Mouse (Mus musculus) mesoderm, embryonic 11.5 days (tissue): Measurements from ENCODE around the gene Gm38100.

Experiments
- DNase-seq: peaks from one replicate; pipeline ENCODE4 v3.0.0-alpha.2; 2012; ENCODE audit warnings: low read depth, low spot score

Gm38100 gene

DNA sequence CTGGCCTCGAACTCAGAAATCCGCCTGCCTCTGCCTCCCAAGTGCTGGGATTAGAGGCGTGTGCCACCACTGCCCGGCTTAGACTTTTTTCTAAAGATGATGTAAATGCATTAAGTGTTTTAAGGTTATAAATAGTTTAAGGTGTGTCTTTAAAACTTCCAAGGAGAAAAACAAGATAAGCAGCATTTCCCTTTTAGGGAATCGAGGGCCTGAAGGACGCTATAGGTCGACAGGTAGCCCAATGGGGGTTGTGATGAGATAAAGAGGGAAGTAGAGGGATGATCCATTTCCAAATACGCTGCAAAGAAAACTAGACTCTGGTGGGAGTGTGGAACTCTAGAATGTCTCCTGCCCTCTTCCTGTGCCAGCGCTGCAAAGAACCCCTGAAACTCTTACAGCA lies at the start of gene Gm38100:
Gene Gm38100 (plus strand): TSS at position 301 of the 400 bp plus-strand sequence.
- DNase-seq = no peak

DNA sequence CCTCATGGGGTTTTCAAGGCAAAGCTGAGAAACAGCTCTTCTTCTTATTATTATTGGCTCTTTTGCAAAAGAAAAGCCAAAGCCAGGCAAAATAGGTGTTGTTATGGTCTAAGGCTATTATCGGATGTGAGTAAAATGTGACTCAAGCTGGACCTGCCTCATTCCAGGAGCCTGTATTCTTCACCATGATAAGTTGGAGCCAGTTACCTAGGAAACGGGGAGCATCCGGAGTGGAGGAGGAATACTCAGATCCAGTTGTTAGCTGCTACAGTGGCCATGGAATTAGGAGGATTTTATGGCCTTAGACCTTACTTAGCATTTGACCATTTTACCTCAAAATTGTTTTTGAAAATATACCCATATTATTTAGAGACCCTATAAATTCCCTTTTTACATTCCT lies 49.4 kb upstream of the Gm38100 start:
- no peak for DNase-seq

DNA sequence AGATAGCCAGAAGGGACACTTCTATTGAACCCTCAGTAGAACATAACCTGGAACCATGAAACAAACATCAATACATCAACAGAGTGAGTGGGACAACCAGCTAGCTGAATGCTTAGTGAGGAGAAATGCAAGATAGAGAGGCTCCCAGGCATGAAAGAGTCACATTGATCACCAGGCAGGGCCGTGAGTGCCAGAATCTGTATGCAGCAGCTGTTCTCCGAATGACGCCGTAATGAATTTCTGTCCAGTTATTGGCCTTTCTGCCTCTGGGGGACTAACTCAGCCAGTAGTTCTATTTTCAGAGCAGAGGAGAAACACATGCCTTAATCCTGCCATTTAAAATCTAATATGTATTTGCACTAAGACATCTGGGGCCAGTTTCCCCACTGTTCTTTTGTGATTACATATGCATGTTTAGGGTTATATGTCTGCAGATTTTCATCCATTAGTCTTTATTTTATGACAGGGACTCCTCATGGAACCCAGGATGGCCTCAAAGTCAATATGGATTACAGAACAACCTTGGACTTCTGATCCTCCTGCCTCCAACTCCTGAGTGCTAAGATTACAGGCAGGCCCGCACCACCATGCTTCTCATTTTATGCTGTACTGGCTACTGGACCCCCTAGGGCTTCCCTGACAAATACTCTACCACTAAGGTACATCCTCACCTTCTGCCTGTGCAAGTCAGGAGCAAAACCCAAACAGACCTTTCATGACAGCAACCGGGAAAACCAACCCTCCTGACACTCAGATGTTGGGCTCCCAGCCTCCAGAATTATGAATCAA lies 47.9 kb upstream of the Gm38100 start:
- peak; percentile 10 for DNase-seq

DNA sequence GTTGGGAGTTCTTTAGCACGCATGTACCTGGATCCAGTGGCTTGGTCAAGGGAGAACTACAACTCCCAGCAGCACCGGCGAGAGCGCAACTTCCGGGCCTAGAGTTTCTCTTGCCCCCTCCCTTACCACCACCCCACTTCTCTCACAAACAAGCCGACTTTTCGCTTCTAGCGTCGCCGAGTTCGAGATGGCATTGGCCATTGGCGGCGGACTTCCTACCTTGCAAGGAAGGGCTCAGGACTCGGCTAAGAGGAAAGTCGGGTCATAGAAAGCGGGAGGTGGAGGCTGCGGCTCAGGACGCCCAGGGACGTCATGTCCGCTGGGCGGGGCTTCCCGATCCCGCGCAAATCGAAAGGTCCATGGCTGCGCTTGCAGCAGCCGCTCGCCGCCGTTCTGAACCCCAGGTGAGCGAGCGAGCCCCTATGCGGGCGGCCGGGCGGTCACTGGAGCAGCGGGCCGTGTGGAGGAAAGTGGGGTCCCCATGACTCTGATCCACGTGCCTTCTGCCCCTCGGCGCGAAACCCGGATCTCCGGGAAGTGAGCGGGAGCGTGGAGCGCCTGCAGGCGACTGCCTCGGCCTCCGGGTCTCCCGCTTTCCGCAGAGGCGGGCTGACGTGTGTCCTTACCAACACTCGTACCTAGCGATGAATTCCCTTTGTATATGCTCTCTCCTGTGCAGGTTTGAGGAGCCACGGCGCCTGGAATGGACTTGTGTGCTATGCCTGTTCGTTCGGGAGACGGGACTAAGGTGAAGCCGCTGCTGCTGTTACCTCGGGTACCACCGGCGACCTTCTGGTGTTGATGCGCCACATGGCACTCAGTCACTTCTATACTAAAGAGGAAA lies 39.5 kb upstream of the Gm38100 start, which contains the start of gene Exo1:
Gene Exo1 (plus strand): TSS at position 129 of the 844 bp plus-strand sequence.
- DNase-seq = peak; percentile 87

DNA sequence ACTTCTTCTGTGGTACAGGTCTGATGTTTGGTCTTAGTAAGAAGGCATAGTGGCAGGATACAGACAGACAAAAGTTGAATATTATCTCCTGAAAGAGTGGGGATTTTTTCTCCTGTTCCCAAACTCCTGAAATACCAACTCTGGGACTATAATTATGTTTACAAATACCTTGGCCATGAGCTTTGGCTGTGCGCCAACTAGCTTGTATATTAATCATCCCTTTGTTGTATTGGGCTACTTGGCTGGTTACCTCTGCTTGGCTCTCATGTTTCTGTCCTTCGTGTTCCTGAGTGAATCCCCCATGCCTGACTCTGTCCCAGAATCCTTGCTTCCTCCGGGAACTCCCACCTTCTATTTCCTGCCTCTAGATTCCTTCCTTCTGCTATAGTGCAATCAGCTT lies 36.7 kb upstream of the Gm38100 start:
- no peak for DNase-seq

DNA sequence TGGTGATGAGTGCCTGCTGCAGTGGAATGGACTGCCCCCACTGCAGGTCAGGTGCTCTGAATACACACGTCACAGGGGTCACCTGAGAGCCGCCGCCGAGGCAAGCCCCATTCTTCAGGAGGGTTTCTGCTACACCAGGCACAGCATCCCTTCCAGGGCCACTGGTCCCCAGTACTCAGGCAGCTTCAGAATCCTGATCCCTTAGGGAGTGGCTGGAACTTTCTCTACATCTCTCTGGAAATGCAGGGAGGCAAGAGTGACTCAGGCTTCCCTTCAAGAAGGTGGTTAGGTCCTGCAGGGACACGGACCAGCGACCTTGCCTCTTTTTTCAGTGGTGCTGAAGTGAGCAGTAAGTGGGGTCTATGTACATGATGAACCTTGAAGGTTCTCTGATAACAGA lies 26.9 kb upstream of the Gm38100 start:
- no peak for DNase-seq

DNA sequence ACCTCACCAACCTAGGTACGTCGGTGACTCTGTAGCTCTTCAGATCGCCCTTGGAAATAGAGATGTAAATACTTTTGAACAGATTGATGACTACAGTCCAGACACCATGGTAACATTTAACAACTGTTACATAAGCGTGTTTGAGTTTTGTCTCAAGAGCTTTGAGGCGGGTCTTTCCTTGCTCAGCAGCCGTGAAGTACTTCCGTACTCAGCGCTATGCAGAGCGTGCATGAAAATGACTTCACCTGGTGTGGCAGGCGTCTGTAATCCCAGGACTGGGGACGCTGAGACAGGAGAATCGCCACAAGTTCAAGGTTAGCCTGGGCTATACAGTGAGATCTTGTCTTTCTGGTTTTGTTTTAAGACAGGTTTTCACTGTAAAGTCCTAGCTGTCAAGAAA lies 26.4 kb upstream of the Gm38100 start:
- no peak for DNase-seq

DNA sequence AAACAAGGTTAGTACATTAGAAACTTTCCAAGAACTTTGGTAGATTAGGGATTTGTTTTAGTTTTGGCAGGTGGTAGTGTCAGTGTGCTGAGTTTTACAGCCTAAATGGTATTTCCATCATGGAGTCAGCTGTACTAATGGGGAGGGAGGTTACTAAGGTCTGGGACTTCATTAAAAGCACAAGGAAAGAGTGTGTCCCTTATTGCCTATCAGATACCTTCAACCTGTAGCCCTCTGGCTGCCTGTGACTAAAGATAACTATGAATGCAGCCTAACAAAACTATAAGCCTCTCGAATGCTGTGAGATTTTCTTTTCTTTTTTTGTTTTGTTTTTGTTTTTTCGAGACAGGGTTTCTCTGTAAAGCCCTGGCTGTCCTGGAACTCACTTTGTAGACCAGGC lies 8.9 kb upstream of the Gm38100 start:
- DNase-seq = no peak

DNA sequence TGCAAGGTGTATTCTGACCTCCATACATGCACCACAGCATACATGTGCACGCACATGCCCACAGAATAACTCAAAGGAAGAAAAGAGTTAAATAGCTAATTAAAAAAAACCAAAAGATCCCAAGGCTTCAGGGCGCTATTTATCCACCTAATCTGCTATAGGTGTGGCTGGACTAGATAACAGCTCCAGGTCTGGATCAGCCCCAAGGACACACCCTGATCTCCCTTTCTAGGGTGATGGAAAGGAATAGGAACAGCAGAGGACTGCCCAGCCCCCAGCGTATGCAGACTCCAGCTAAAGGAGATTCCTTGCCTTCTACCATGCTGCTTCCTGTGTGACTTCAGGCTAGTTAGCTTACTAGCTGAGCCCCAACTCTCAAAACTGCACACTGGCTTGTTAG lies 8.1 kb upstream of the Gm38100 start:
- DNase-seq = no peak

DNA sequence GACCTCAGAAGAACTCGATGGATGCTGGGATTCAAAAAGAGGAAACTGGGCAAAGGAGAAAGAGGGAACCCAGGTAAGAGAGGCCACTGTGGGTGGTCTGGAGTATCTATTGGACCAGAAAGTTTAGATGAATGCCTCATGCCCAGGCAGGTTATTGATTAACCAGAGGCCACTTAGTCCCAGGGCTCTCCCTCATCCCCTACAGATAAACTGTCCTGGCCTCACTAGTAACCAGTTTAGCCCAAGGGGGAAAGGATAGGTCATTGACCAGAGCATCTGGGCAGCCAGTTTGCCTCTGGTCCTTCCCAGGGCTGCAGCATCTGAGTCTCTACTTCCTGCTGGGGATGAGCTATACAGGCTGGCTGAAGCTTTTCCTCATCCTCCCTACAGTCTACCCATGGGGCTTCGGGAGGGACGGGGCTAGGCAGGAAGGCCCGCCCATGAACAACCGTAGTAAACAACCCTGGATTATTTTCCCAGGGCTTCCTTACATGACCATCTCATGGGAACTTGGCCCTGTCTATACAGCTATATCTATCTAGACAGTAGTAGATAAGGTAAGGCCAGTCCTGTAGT lies 6.3 kb upstream of the Gm38100 start:
- no peak for DNase-seq

DNA sequence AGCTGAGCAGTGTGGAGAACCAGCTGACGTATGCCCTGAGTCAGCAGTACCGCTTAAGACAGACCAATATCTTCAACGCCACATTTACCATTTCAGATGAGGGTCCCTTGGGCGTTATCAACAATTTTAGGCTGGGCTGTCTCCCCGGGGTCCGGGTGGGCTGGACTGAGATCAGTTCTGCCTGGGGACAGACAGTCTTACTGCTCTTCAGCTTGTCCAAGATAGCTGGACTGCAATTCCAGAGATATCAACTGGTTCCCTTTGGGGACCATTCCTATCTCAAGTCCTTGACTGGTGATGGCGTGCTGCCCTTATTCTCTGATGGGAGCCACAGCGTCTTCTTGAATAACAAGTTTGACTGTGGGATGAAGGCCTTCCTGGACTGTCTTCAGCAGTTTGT lies 962 bp downstream of the Gm38100 start:
- DNase-seq = no peak

DNA sequence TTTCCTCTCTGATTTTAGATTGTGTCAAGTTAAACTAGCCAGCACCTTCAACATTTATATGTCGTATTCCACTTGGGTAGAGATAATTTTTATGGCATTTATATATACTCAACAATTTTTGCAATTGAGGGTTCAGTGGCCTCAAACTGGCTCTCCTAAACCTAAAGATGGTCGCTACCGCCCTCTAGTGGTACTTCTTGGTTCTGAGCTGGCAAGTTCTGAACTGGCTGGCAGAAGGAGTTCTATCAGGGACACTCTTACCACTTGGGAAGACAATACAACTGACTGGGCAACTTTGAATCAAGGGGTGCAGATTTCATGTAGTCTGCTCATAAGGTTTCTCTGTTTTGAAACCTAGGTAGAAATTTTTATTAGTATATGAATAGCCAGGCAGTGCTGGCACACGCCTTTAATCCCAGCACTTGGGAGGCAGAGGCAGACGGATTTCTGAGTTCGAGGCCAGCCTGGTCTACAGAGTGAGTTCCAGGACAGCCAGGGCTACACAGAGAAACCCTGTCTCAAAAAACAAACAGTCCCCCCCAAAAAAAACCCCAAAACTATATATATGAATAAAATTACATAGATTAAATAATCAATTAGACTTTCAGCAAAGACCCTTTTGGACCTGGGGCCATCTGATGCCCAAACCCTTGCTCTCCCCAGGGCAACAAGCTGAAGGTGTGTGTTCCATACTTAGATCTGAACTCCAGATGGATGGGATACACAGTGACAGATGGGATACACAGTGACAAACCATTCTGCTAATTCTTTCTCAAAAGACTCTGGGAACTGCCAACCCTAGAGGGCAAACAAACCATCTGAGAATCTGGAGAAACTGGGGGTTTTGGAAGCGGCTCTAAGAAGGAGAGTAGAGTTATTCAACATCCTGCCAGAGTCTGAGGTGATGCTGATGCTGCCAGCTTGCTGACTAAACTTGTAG lies 4.0 kb downstream of the Gm38100 start:
- DNase-seq = peak; percentile 75

DNA sequence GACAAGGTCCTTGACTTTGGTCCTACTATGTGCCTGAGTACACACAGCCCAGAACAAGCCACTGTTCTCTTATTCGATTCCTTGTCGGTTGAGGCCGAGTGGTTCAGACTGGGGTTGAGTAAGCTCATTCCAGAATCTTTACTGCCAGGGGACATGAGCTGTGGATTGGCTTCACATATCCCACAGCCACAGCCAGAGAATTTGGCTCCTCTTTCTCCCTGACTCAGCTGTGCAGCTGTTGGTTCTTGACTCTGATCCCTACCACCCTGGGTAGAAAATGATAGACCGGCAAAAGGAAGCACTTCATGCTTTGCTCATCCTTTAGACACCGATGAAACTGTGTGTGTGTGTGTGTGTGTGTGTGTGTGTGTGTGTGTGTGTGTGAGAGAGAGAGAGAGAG lies 11.3 kb downstream of the Gm38100 start:
- DNase-seq = no peak

DNA sequence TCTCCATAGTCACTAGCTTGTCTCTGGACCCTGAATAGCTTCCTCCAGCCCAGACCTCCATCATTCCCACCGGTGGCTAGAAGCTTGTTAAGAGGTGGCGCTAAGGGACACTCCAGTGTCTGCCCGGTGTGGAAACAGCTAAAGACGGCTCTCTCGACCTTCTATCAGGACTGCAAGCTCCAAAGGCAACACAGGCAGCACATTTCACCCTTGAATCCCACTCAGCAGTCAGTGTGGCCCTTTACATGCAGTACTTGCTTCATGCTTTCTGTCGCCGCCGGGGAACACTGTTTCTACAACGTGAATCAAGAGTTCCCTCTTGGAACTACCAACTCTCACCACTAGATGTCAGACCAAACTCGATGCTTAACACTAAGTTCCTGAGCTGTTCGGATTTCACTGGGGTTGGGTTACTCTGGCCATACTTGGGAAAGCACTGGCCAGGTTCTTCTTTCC lies 16.2 kb downstream of the Gm38100 start:
- peak; percentile 87 for DNase-seq

DNA sequence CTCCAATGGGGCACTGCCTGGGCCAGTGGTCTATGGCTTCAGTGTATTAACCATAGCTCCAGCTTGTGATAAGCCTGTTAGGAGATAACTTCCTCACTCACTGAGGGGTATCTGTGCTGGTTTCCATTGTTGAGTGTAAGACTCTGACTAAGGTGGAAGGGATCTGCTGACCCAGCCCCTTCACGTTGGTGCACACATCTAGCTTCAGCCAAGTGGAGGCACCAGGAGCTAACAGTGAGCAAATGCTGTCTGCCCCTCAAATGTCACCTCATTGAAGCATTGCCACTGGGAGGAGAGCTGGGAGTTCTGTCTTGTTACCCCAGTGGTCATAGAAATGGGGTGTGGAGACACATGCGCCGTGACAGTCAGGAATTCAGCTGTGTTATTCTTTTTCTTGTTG lies 18.6 kb downstream of the Gm38100 start:
- no peak for DNase-seq

DNA sequence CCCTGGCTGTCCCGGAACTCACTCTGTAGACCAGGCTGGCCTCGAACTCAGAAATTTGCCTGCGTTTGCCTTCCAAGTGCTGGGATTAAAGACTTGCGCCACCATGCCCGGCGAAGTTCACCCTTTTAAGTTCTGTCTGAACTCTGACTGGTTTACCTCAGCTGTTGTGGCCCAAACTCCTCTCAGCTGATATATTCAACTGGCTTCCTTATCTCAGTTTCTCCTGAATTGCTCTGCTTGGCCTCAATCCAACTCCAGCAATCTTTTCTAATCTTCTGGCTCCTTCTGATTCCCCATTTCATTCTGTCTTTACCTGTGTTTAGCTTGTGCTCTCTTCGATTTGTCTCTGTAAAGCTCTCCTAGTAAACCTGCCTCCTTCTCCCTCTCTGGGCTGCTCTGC lies 23.0 kb downstream of the Gm38100 start:
- no peak for DNase-seq

DNA sequence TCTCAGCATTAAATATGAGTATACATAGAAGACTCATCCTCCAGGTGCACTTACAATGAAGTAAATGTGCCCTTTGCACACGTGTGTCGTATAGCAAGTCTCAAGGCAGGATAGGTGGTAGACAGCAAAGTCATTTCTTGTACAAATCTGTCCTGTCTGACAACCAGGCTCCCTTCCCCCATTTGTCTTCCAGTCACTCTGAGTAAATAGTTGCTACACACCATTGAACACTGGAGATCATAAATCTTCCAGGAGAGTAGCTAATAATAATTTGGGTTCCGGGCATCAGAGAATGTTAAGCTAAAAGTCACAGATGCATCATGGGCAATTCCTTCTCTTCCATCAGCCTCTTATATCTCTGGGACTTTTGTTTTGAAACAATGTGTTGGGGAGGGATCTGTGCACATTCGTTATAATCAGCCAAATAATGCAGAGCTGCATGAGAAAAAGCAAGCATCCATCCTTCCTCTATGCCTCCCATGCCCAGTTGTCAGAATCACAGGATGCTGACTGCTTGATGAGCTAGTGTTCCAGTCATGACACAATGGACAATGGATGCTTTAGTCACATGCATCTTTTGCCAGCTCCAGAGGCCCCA lies 26.7 kb downstream of the Gm38100 start:
- no peak for DNase-seq

DNA sequence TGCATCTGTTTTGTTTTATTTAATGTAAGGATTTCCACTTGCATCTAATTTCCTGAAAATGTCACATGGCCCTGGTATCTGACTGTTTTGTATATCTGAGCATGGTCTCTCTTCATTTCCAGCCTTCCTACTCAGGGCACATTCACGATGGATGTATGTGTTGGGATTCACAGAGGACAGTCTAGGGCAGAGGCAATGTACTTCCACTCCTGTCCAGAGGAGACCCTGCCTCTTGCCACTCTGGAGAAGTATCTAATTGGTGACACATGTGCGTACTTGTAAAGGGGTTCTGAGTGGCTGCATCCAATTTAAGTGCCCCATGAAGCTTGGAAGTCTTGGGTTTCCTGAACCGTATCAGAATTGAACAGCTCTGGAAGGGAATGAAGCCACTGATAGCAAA lies 30.3 kb downstream of the Gm38100 start:
- DNase-seq = no peak

DNA sequence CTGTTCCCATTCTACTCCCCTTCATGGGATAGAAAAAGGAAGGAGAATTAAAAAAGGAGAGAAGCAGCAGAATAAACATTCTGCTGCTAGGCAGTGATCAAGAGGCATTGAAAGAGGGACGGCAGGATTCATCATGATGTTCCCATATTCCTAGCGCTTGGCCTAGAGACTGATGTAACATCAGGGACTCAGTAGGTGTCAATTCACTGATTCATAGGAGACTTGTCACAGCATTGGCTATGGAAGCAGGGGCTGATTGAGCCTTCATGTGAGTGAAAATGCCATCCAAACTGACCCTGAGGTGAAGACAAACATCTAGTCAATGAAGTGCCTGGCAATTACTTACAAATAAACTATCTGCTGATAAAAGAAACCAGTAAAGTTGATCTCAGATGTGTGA lies 30.7 kb downstream of the Gm38100 start:
- no peak for DNase-seq

DNA sequence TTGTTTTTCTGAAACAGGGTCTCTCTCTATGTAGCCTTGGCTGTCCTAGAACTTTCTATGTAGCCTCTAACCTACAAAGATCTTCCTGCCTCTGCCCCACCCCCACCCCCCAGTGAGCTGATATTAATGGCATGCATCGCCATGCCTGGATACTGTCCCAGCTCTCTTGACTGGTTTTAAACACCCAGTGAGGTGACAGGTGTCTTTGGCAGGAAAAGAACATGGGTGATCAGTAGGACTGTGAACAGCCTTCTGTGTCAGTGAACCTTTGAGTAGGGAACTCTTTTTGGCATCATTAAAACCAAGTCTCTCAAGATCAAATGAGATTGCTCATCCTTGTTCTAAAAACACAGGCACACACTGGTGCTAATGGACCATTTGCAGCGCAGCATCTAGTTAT lies 41.7 kb downstream of the Gm38100 start:
- no peak for DNase-seq
